Mouse (Mus musculus): ENCODE data around the gene Col27a1. TPM values are rescaled to one million over a fixed set of nuclear protein-coding genes. Genes with fewer than 3 reads are reported as not detected.

Gene Col27a1
- total RNA-seq, 2 experiments from 2014 or later, result 3.1 to 3.4 TPM

GRCm38 (mm10) chr4:63290081-63290480 lies 76.3 kb downstream of the Col27a1 start:
- DNase-seq (ENCODE audit: low spot score in 2 of 2), result peak in 1 of 2 experiments; percentile 24
- intact Hi-C loops (cut with DNase I), result no loop called here

- intact Hi-C loops (cut with DNase I), result no loop called here
- DNase-seq (ENCODE audit: low spot score in 2 of 2), result peak; percentile 91 to 96
Observed at GRCm38 (mm10) chr4:63291075-63291474, 77.3 kb downstream of the Col27a1 start.

- intact Hi-C loops (cut with DNase I), result no loop called here
- DNase-seq (ENCODE audit: low spot score in 2 of 2), result no peak
Observed at GRCm38 (mm10) chr4:63291658-63292057, 77.9 kb downstream of the Col27a1 start.

GRCm38 (mm10) chr4:63295641-63296040 lies 81.8 kb downstream of the Col27a1 start:
- intact Hi-C loops (cut with DNase I), result no loop called here
- no peak for DNase-seq (ENCODE audit: low spot score in 2 of 2)

GRCm38 (mm10) chr4:63296263-63296662 lies 82.5 kb downstream of the Col27a1 start:
- intact Hi-C loops (cut with DNase I), result no loop called here
- no peak for DNase-seq (ENCODE audit: low spot score in 2 of 2)

DNA sequence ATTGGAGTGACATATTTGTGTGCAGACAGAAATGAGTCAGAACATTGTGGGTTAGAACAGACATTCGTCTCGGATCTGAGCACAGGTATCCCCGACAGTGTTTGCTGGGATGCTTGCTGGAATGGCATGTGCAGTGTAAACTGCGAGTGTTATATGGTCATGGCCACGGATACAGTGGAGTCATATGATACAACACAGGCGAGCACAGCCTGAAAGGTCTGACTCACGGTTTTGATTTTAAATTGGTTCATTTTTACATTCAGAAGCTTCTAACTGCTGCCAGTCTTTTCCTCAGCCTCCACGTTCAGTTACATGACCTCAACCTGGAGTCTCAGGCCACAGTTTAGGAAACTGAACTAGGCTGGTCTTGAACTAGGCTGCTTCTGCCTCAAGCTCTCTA lies 83.1 kb downstream of the Col27a1 start:
- no peak for DNase-seq (ENCODE audit: low spot score in 2 of 2)
- intact Hi-C loops (cut with DNase I), result no loop called here

DNA sequence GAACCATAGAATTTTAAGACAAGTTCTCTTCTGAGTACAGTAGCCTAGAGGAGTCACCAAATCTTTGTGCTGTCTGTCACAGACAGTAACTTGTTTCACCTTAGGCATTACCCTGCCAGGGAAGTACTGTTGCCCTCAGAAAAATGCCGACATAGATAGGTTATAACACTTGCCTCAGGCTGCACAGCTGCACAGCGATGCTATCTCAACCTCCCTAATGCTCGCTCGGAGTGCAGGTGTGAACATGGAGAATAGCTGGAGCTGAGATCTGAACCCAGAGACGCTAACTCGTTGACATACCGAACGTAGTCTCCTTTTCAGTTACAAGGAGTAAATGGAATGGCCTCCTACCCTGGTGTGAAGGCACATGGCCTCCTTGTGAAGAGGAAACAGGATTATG lies 84.4 kb downstream of the Col27a1 start:
- no peak for DNase-seq (ENCODE audit: low spot score in 2 of 2)
- intact Hi-C loops (cut with DNase I), result no loop called here

- no peak for DNase-seq (ENCODE audit: low spot score in 2 of 2)
- intact Hi-C loops (cut with DNase I), result no loop called here
Observed at GRCm38 (mm10) chr4:63302641-63303040, 88.8 kb downstream of the Col27a1 start.

GRCm38 (mm10) chr4:63307175-63308062 lies 93.6 kb downstream of the Col27a1 start:
- peak; percentile 90 to 95 for DNase-seq (ENCODE audit: low spot score in 2 of 2)
- intact Hi-C loops (cut with DNase I), result loop anchor here (1.0 to 5.0 kb wide), 3 partner anchors 55 to 126 kb away; no protein-coding TSS in a partner anchor

GRCm38 (mm10) chr4:63308316-63308715 lies 94.5 kb downstream of the Col27a1 start:
- no peak for DNase-seq (ENCODE audit: low spot score in 2 of 2)
- intact Hi-C loops (cut with DNase I), result loop anchor here (5.0 kb wide), 1 partner anchor 56 kb away; no protein-coding TSS in a partner anchor

GRCm38 (mm10) chr4:63310247-63310855 lies 96.5 kb downstream of the Col27a1 start:
- intact Hi-C loops (cut with DNase I), result no loop called here

GRCm38 (mm10) chr4:63311426-63311825 lies 97.6 kb downstream of the Col27a1 start:
- DNase-seq (ENCODE audit: low spot score in 2 of 2), result no peak
- intact Hi-C loops (cut with DNase I), result no loop called here

More at GRCm38 (mm10) chr4:63310247-63310855, 96.5 kb downstream of the Col27a1 start:
- DNase-seq (ENCODE audit: low spot score in 2 of 2), result no peak

GRCm38 (mm10) chr4:63314063-63314462 lies 100.3 kb downstream of the Col27a1 start:
- intact Hi-C loops (cut with DNase I), result no loop called here
- DNase-seq (ENCODE audit: low spot score in 2 of 2), result no peak

DNA sequence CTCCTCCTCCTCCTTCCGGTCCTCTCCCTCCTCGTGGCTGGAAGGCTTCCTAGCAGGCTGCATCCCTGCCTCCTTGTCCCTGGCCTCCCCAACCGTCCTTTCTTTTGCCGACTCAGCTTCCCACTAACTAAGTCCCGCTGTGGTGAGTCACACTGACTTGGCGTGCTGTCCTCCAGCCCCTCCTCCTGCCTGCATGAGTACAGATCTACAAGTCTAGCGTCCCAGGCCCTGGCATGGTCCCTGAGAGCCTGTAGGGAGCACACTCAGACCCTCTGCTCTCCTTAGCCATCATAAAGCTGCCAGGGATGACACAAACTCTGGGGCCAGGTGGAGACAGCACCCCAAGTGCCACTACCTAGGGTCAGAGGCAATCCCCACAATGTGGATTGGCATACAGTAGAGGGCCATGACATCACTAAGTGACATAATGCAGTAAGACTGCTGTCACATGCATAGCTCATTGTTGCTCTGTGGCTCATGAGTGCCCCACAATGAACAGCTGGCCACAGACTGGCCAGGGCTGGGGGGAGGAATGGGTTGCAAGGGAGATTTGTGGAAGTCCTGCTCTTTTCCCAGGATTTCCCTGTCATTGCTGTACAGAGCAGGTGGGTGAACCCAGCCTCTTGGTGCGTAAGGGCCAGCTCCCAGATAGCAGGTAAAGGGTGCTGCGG lies 102.4 kb downstream of the Col27a1 start:
- intact Hi-C loops (cut with DNase I), result loop anchor here (5.0 kb wide), 1 partner anchor 159 kb away; no protein-coding TSS in a partner anchor
- DNase-seq (ENCODE audit: low spot score in 2 of 2), result peak in 1 of 2 experiments; percentile 17

- peak in 1 of 2 experiments; percentile 73 for DNase-seq (ENCODE audit: low spot score in 2 of 2)
- intact Hi-C loops (cut with DNase I), result loop anchor here (5.0 kb wide), 1 partner anchor 162 kb away; no protein-coding TSS in a partner anchor
Observed at GRCm38 (mm10) chr4:63319566-63319965, 105.8 kb downstream of the Col27a1 start.

DNA sequence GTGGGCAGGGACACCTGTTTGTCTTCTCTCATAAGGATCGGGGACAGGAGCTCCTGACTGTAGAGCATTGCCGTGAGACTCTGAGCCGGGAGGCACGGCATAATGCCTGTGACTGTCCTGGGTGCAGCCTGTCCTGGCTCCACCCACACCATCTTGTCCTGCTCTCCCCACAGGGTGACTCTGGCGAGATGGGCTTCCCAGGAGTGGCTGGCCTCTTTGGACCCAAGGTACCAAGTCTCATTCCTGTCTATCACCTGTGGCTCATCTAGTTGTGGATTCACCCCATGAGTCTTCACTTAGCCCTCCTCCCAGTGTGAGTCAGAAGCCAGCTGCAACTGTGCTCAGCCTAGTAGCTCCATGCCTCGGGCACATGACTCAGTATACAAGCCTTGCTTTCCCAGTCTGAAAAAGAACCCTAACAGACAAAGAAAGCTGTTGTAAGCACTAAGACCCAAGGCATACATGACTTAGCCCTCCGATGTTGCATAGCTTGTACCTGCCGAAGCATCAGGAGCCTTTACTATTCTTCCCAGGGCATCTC lies 109.5 kb downstream of the Col27a1 start:
- DNase-seq (ENCODE audit: low spot score in 2 of 2), result no peak
- intact Hi-C loops (cut with DNase I), result no loop called here

DNA sequence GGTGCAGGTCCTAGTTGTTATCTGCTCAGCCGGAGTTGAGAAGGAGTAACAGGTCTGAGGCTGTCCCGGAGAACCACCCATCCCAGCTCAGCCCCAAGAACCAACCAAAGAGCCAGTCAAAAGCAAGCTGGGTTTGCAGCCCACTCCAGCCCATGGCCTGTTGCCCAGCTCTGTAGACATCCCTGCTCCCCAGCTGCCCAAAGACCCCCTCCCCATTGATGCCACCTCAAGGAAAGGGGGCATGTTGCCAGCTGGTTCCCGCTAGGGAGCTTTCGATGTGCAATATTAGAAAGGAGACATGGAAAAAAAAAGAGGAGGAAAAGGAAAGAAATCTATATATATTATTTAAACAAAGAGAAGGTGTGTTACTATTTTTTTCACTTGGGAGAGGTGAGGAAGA lies 119.6 kb downstream of the Col27a1 start:
- intact Hi-C loops (cut with DNase I), result no loop called here

DNA sequence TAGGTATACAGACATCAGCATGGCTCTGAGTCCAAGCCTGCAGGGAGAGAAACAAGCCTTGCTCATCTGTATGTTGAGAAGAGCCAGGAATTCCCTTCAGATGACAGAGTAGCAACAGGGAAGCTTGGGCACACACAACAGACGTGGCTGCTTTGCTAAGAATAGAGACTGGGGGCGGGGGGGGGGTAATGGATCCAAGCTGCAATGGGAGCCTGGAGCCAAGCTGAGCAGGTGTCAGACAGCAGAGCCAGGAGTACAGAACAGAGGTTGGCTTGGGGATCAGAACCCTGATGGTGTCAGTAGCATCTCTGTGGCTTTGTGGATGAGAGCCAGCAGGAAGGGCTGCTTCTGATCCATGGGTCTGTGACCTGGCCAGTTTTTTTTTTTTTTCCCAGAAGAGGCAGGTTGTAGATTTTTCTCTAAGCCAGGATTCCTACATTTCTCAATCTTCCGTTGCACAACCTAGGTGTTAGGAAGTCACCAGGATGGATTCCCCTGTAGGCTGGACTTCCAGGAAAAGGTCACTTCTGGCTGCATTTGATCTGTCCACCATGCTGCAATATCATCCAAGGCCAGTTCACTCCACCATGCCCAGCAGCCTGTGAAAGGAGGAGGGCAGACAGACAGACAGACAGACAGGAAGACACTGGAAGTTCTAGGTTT lies 124.7 kb downstream of the Col27a1 start:
- DNase-seq (ENCODE audit: low spot score in 2 of 2), result peak in 1 of 2 experiments; percentile 41
- intact Hi-C loops (cut with DNase I), result no loop called here

More for the DNA sequence above, 119.6 kb downstream of the Col27a1 start:
- no peak for DNase-seq (ENCODE audit: low spot score in 2 of 2)

DNA sequence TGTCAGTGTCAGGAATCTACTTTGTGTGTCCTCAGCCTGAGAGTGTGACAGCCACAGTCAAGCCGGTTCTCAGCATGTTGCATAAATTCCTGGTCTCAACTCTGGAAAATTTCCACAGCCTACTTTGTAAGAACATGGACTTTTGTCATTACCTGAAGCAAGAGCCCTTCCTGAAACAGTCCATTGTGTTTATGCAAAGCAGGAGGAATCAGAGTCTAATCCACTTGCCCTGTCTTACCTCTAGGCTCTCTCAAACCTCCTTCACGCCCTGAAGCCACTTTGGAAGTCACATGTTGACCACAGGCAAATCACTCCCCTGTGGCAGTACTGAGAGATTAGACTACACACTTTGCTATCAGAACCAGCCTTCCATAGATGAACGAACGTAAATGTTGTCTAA lies 128.7 kb downstream of the Col27a1 start:
- no peak for DNase-seq (ENCODE audit: low spot score in 2 of 2)
- intact Hi-C loops (cut with DNase I), result no loop called here

All from left cerebral cortex, postnatal 14 days (tissue).